ENCODE assay signal across 10 mouse cellular contexts in the genomic region with DNA sequence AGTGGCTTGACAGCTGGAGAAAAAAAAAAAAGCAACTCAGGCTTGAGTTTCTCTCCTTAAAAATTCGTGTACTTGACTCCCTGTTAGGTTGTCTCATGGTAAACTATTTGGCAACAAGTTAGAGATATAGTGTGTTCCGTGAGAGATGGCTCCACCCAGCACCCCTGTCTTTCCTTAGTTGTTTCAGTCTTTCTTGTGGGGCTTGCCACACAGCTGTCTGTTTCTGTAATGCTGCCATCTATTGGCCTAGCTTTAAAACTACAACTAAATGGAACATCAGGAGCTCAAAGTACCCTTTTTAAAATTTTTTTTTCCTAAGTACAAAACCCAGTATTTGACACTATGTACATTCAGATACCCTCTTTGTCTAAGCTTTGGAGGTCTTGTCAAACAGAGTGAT.
DNase-seq lines count a peak whose midpoint lies in the region; ATAC-seq and TF ChIP-seq lines count a peak whose summit lies in the region.
"Had no signal": no experiment of that assay in that cellular context is flagged by ENCODE, and none has a peak within 500 bp of the region (broad histone marks: within the 10 kb centered on the region; RNA-seq: fewer than 3 reads in every experiment).

No protein-coding gene starts in this region.

- peak; percentile 30 for DNase-seq in CD4-positive helper T cell, adult 2 months (ENCODE audit: low read depth, low spot score)
- peak; percentile 15 for DNase-seq in MN1 (ENCODE audit: low spot score)
- no peak for DNase-seq in spleen, adult 18-20 months
- no peak for DNase-seq in right cerebral cortex, postnatal 25 days
- DNase-seq in layer of hippocampus, adult 8-10 months (ENCODE audit: low spot score in 2 of 2) = no peak
- DNase-seq: adrenal gland, postnatal 25 days had no signal

- no peaks in the 10 kb centered on the region for H3K27me3 ChIP-seq in intestine, postnatal 0 days (replicated peaks; ENCODE audit: control insufficient read depth, insufficient read depth, low read length)
- no peaks in the 10 kb centered on the region for H3K27me3 ChIP-seq in intestine, embryonic 15.5 days (replicated peaks)

- H3K27ac ChIP-seq in intestine, postnatal 0 days (ENCODE audit: low read depth, low read length) = no peak overlapping the region
- no peak overlapping the region for H3K27ac ChIP-seq in intestine, embryonic 15.5 days

- H3K4me1 ChIP-seq in intestine, postnatal 0 days (replicated peaks; ENCODE audit: control insufficient read depth, insufficient read depth, low read length) = no peaks in the 10 kb centered on the region
- H3K4me1 ChIP-seq in intestine, embryonic 15.5 days (replicated peaks) = no peaks in the 10 kb centered on the region

- 25% methylated on average over 2 of the region's 2 CpGs for WGBS in intestine, postnatal 0 days
- whole genome bisulfite sequencing in intestine, embryonic 15.5 days = 13% methylated on average over 2 of the region's 2 CpGs

- no peak overlapping the region for H3K4me2 ChIP-seq in intestine, postnatal 0 days (replicated peaks; ENCODE audit: low read depth)
- no peak overlapping the region for H3K4me2 ChIP-seq in intestine, embryonic 15.5 days (replicated peaks)

- H3K9me3 ChIP-seq in intestine, postnatal 0 days (ENCODE audit: control insufficient read depth) = no peaks in the 10 kb centered on the region
- H3K9me3 ChIP-seq in intestine, embryonic 15.5 days = no peaks in the 10 kb centered on the region
- H3K9me3 ChIP-seq: megakaryocyte, embryonic 14.5 days had no signal

- TF ChIP-seq CTCF in intestine, postnatal 0 days (IDR thresholded peaks at IDR 0.05; ENCODE audit: low read depth) = peak; percentile 60

- H3K9ac ChIP-seq in intestine, postnatal 0 days (ENCODE audit: low read depth, low read length) = no peak overlapping the region
- no peak overlapping the region for H3K9ac ChIP-seq in intestine, embryonic 15.5 days

- H3K36me3 ChIP-seq in intestine, postnatal 0 days (ENCODE audit: control insufficient read depth, insufficient read depth) = no peaks in the 10 kb centered on the region
- H3K36me3 ChIP-seq in intestine, embryonic 15.5 days = no peaks in the 10 kb centered on the region

- no peak for ATAC-seq in intestine, postnatal 0 days
- no peak for ATAC-seq in intestine, embryonic 15.5 days
- ATAC-seq in granulocyte monocyte progenitor cell, adult 5-6 weeks (replicated peaks; ENCODE audit: poor library complexity, severe bottlenecking) = peak; percentile 85

- no peak overlapping the region for H3K4me3 ChIP-seq in intestine, postnatal 0 days (ENCODE audit: low read depth, low read length)
- no peak overlapping the region for H3K4me3 ChIP-seq in intestine, embryonic 15.5 days (replicated peaks)
- H3K4me3 ChIP-seq: megakaryocyte, embryonic 14.5 days had no signal

Comparison
In these comparisons a context has a peak if more than half of its experiments do, and no peak if none do; other contexts are left out.
1. DNase-seq: peak in CD4-positive helper T cell, adult 2 months (single experiment) and MN1 (single experiment); none in spleen, adult 18-20 months (0 of 2), right cerebral cortex, postnatal 25 days (single experiment) and layer of hippocampus, adult 8-10 months (0 of 2).